Mouse (Mus musculus): Measurements from ENCODE around the gene 5830473C10Rik.
"Not testable (repeated sequence)": the region's sequence is repeated elsewhere in the genome, so short reads cannot be mapped to it uniquely, and the experiment has no call there.

The 5830473C10Rik gene

GRCm38 (mm10) chr5:90594945-90595344 lies 34.0 kb downstream of the 5830473C10Rik start:
- DNase-seq (ENCODE audit: low spot score) = no peak

DNA sequence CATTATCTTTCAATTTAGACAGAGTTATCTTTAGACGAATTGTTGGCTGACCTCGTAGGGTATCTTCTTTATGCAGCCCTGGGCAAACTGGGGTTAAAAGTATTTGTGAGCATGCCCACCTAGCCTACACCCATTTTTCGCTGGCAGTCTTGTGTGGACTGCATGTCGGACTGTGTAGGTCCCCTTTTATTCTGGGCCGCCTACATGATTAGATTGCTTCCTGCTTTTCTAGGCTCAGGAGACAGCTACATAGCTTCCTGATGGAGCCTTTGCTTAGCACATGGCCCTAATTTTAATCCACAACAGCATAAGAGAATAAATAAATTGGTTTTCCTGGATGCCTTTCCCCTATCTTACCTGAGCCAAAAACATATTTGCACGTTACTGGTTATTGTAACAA lies 35.2 kb downstream of the 5830473C10Rik start:
- no peak for DNase-seq (ENCODE audit: low spot score)

- no peak for DNase-seq (ENCODE audit: low spot score)
Observed at GRCm38 (mm10) chr5:90601469-90601868, 40.6 kb downstream of the 5830473C10Rik start.

DNA sequence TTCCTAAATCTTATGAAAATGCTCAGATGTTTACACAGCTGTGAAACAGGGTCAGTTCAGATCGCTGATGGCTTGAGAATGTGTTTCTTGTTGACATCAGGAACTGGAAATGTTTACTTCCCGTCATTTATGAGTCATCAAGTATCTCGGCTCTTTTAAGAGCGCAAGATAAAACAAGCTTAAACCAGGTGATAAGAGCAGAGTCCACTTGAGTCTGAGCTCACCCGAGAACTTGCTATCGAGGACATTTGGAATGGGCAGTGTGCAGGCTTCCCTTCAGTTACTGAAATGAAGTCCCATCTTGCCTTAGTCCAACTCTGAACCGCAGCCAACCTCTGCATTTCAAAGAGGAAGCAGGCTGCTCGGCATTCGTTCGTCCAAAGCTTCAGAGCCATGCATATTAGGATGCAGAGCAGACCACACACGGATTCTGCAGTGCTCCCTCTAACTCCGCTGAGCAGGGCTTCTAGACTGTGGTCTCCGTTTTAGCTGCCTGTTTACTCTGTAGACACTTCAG lies 42.6 kb downstream of the 5830473C10Rik start:
- DNase-seq (ENCODE audit: low spot score) = no peak

DNA sequence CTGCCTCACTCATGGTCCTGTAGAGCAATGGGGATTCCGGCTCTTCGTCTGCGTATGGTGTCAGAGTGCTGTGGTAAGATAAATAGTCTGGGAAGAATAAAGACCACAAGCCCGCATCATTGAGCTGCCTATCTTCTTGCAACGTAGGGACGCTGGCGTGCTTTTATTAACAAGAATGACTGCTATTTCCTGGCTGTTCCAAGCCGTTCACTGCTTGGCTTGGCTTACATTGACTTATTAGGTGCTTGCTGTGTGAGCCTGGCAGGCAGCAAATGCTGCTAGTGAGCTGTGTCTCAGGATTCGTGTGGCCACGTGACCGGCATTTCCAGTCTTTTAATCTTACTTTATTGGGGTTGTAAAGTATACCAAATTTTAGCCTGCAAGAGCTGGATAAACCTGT lies 48.0 kb downstream of the 5830473C10Rik start:
- no peak for DNase-seq (ENCODE audit: low spot score)

- no peak for DNase-seq (ENCODE audit: low spot score)
Observed at GRCm38 (mm10) chr5:90611388-90611787, 50.5 kb downstream of the 5830473C10Rik start.

DNA sequence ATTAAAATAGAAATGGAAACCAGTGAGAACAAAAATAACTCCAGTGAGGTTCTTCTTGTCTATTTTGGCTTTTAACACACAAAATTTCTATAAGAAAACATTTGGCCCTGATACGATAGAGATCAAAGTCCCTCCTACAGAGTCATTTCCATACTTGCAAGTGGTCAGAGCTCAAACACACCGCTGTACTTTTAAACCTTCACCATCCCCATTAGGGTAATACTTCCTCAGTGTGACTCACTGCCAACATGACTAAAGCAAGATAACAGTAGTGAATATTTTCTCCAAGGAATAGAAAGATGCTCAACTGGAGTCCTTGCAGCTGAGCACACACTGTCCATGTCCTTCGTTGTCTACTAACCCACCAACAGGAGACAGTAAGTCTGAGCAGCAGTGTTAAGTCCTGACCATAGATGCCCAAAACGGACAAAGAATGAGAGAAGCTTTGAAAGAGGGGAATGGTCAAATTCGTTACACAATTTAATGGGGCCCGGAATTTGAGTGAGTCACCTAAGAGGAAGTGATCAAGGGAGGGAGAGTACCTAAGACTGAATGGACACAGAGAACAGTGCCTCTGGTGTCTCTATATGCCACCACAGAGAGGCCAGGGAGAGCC lies 51.2 kb downstream of the 5830473C10Rik start:
- no peak for DNase-seq (ENCODE audit: low spot score)

DNA sequence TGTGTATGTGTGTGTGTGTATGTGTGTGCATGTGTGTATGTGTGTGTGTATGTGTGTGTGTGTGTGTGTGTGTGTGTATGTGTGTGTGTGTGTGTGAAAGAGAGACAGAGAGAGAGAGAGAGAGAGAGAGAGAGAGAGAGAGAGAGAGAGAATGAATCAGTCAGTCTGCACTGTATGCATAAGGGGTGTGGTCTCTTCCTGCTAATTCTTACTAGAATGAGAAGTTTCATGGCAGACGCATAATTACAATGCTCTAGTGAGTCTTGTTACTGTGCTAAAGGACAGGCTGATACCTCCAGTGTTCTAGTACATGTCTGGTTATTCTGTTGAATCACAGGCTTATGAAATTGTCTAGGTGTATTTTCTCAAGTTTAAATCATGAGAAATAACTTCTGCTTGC lies 51.8 kb downstream of the 5830473C10Rik start:
- not testable (repeated sequence) for DNase-seq (ENCODE audit: low spot score)

GRCm38 (mm10) chr5:90617859-90618258 lies 57.0 kb downstream of the 5830473C10Rik start:
- no peak for DNase-seq (ENCODE audit: low spot score)

- DNase-seq (ENCODE audit: low spot score) = no peak
Observed at GRCm38 (mm10) chr5:90621316-90621715, 60.4 kb downstream of the 5830473C10Rik start.

DNA sequence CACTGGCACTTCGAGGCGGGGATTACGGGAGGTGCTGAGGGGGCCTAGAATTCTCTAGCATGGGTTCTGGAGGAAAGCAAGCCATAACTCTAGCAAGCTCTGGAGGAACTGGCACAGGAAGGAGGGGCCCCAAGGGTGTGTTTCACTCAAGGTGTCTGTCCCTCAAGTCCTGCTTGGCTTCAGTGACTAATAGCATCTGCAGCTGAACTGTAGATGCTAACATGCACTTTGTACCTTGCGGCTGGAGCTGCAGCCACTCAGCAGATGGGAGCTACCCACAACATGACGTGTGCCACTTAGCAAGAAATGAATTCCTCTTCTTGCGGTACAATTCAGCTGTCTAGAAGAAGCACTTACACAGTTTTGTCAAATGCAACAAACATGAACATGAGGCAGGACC lies 60.8 kb downstream of the 5830473C10Rik start:
- no peak for DNase-seq (ENCODE audit: low spot score)

DNA sequence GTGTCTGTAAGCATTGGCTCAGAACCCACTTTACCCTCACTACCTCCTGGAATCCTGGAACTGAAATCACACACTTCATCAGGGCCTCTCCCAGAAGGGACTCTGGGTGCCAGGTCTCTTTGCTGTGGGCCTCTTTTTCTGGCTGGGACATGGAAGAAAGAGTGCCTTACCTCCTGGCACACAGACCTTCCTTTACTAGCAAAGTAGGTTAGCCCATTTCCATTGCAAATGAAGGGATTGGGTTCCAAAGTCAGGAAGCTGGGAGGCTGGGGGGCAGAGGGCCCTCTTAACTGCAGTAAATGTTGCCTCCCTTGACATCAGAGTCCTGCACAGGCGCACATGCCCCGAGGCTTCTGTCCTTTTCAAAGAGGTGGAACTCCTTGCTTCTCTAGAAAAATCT lies 62.3 kb downstream of the 5830473C10Rik start:
- no peak for DNase-seq (ENCODE audit: low spot score)

DNA sequence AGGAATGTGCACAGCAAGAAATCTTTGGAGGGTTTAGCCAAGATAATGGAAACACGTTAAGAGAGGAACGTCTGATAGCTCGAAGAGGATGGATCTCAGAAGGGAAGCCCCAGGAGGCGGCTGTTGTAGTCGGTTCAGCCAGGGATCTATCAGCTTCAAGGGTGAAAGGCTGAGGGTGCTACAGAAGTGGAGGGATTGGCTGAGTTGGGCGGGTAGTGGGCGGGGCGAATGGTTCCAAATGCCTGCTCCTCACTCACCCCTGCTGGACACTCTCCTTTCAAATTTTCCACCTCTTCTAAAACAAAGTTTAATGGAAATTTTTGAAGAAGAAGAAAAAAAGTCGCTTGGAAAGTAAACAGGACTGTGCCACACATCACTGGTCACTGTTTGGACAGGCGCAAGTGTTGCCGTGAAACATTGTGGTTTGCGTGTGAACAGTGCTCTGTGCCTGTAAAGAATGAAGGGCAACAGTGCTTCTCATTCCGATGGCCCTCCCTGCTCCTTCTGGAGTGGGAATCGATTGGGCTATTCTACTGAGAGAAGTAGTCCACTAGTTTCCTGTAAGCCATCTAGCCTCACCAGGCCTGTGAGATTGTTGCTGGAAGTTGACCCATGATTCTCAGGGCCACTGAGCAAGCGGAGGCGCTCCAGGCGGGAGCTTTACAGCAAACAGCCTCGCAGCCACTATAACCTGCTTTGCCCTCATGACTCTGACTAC lies 64.0 kb downstream of the 5830473C10Rik start:
- DNase-seq (ENCODE audit: low spot score) = no peak

GRCm38 (mm10) chr5:90627423-90627822 lies 66.5 kb downstream of the 5830473C10Rik start:
- no peak for DNase-seq (ENCODE audit: low spot score)

GRCm38 (mm10) chr5:90628011-90628410 lies 67.1 kb downstream of the 5830473C10Rik start:
- no peak for DNase-seq (ENCODE audit: low spot score)

DNA sequence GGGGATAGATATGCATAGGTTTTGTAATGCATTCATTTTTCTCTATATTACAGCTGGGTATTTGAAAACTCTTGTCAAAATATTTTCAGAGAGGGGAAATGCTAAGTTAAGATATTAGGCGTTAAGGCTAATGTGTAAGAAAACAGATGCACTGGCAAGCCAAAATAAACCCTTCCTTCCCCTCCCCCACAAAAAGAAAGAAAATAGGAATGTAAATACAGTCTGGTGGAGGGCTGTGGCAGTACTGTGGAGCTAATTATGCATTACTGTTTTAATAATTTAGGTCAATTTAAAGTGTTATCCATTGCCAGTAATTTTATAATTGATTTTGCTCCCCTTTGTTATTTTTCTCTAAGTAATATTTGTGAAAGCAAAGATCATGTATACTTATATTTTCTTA lies 67.6 kb downstream of the 5830473C10Rik start:
- DNase-seq (ENCODE audit: low spot score) = no peak

DNA sequence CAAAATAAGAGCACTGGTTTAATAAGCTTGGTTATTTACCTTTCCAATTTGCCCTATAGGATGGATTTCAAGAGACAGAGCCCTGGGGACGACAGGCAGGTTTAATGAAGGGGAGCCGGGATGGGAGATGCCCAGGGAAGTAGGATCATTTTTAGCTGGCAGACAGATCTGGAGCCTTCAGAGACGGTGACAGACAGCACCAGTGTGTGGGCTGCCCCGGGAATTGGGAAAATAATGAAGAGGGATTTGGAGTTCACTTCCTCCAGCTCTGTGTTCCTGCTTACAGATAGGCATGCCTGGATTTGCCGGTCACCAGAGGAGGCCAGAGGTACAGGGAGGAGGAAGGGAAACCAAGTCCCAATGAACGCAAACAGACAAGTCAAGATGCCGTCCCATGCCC lies 74.0 kb downstream of the 5830473C10Rik start:
- DNase-seq (ENCODE audit: low spot score) = no peak

DNA sequence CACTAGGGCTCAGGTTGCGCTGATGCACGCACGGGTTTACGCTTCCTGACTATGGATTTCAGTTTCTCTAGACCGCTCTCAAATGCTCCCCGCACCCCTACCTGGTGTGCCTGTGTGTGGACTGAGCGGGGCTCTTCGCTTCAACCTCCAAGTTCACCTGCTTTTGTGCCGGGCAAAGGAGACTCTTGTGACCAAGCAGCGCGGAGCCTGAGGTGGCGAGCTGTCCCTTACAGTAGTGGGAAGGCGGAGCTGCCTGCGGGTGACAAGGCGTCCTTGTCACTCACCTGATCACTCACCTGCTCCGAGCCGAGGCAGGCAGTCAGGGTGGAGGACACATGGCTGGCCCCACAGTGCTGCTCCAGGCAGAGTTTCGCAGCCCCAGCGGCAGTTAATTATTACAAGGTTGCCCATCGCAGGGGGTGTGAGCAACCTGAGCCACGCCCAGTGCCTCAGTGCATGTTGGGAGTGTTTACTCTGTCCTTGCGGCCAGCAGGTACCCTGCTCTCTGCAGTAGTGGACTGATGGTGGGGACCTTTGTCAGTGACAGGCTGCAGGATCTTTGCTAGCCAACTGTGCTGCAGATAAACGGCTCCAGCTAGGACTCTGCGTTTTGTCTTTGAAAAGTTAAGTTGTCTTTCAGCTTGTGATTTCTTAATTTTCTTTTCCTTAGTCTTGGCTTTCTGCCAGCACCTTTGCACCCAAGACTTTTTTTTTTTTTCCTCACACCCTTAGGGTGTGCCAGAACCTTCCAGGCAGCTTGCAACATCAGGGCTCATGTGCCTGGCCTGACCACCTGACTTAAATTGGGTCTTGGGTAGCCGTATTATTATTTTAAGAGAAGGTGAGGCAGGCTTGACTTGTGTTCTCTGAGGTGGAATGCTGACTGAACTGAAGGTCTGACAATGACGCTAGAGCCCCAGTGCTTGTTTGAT lies 79.6 kb downstream of the 5830473C10Rik start, which contains the start of gene Rassf6:
Gene Rassf6, minus strand, starts transcription at position 372 of the 932 bp plus-strand sequence.
- no peak for DNase-seq (ENCODE audit: low spot score)

DNA sequence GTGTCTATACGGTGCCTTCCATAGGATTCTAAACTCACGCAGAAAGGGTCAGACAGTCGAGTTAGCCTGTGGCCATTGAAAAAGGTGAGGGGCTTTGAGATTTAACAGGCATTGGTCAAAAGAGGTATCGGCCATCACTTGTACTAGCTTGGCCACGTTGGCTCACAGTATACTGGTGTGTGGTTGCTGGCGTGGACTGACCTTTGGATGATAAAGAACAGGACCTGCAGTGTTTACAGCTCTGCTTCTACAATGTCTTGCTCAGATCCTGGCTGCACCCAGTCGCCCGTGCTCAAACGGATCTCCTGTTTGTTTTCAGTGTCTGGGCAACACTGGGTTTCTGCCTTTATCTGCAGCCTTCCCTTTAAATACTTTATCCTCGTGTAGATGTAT lies 80.3 kb downstream of the 5830473C10Rik start:
- no peak for DNase-seq (ENCODE audit: low spot score)

GRCm38 (mm10) chr5:90645579-90645978 lies 84.7 kb downstream of the 5830473C10Rik start:
- no peak for DNase-seq (ENCODE audit: low spot score)

DNA sequence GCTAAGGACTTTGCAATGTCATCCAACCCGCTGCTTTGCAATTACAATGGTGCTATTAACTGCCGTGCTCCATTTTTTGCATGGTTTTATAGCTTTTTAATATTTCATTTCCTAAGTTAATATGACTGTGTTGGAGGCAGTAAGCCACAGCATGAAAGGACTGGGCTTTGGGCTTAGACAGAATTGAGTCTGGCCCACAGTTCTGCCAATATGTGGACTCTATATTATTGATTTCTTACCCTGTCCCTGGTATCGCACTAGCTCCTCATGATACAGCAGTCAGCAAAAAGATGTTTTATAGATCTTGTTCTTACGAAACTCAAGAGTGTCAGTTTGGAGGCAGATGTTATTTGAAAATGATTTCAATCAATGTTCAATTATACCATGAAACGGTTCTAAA lies 85.5 kb downstream of the 5830473C10Rik start:
- no peak for DNase-seq (ENCODE audit: low spot score)
